Mouse (Mus musculus): ENCODE results near the gene C1ql1.

The C1ql1 gene

DNA sequence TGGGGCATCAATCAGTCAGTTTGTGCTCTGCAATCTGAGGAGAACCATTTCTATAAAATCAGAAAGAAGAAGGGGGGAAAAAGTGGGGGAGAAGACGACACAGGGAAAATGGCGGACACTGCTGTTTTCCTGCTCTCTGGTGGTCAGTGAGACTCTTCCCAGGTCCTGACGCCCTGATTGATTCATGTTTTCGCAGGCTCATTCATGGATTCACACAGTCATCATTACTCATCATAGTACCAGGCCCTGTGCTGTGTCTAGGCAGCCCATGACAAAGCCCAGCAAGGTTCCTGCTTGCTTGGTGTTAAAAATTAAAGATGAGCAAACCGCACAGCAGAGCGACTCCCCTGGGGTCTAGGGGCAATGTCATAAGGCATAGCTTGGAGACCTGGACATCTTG lies 11.9 kb upstream of the C1ql1 start:
- in situ Hi-C loops (cut with MboI), result no loop called here

GRCm38 (mm10) chr11:102957692-102958091 lies 11.2 kb upstream of the C1ql1 start:
- in situ Hi-C loops (cut with MboI), result no loop called here

GRCm38 (mm10) chr11:102956962-102957614 lies 10.6 kb upstream of the C1ql1 start:
- in situ Hi-C loops (cut with MboI), result no loop called here

GRCm38 (mm10) chr11:102952922-102953321 lies 6.4 kb upstream of the C1ql1 start:
- in situ Hi-C loops (cut with MboI), result no loop called here

- in situ Hi-C loops (cut with MboI), result no loop called here
These were observed 1.8 kb upstream of the C1ql1 start for GRCm38 (mm10) chr11:102948043-102948961.

DNA sequence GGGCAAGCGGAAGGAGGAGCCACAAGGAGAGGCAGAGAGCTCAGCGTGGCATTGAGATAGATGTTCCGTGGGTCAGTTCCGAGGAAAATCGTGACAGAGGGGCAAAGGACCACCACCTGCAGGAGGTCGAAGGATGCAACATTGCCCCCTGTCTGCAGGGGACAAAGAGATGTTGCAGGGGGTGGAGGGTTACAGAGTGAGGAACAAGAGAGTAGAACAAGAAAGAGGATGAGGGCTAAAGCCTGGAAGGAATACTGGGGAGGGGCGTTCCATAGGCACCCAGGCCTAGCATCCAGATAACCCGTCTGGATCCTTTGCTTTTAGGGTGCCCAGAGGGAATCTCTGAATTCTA lies 480 bp upstream of the C1ql1 start:
- in situ Hi-C loops (cut with MboI), result no loop called here

- in situ Hi-C loops (cut with MboI), result no loop called here
These were observed 903 bp downstream of the C1ql1 start for GRCm38 (mm10) chr11:102945306-102946264.

DNA sequence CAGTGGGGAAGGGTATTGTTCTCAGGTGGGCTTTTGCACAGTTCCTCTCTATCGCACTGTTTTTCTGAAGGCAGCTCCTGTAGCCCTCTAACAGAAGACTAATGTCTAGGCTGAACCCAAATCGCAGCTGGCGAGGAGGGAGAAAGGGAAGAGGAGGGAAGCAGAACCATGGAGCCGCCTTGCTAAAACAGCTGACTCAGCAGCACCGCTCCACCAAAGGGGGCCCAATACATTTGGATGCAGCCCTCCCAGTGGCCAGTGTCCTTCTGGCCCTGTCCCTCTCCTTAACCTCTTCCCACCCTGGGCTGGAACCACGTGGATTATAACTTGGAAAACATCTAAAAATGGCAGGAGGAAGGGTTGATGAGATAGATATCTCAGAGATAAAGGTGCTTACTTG lies 5.3 kb downstream of the C1ql1 start:
- in situ Hi-C loops (cut with MboI), result no loop called here

GRCm38 (mm10) chr11:102939024-102939675 lies 7.3 kb downstream of the C1ql1 start:
- in situ Hi-C loops (cut with MboI), result no loop called here

DNA sequence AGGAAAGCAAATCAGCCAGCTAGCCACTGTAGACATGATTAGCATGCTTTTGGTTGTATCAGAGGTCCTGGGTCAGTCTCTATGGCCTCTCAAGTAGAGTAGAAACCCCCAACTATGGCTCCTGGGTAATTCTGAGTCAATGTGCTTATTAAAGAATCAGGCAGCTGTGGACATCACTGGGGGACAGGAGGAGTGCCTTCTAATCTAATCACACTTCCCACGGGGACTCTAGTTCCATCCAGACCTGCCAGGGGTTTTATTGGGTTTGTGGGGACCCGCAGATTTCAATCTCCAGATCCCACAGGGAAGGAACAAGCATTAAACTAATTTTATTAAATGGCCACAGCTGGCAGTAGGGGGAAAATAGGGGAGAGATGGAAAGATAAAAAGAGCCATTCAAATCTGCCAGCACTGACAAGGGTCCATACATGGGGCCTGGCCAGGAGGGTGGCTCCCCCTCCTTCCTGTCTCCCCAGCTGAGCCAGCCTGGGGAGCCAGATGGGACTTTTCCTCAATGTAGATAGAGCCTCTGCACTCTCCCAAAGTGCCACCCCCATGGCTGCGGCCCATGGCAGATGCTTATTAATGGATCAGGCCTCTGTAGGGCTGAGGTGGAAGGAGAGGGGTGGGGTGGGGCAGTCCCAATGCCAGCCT lies 8.8 kb downstream of the C1ql1 start:
- in situ Hi-C loops (cut with MboI), result no loop called here

GRCm38 (mm10) chr11:102936272-102936671 lies 10.2 kb downstream of the C1ql1 start:
- in situ Hi-C loops (cut with MboI), result no loop called here

DNA sequence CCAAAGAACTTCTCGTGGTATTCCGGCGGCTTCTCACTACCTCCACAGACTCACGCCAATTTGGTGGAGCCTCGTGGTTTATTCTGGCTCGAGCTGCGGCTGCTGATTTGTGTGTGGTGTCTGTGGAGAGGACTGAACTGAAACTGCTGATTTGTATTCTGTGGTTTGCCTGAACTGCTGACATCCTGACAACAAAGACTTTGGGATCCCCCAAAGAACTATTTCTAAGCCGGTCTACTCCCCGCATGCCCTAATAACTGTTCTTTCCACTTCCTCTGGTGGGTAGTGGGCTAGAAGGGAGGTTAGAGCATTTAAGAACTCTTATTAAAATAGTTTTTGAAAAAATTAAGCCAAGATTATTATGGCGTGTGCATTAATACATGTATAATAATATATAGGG lies 15.8 kb downstream of the C1ql1 start:
- in situ Hi-C loops (cut with MboI), result no loop called here

GRCm38 (mm10) chr11:102925351-102925717 lies 21.2 kb downstream of the C1ql1 start:
- in situ Hi-C loops (cut with MboI), result no loop called here

- in situ Hi-C loops (cut with MboI), result no loop called here
These were observed 21.7 kb downstream of the C1ql1 start, which contains the start of gene Kif18b for GRCm38 (mm10) chr11:102924557-102925350. TSS of gene Kif18b (minus strand) at chr11:102925124.

GRCm38 (mm10) chr11:102921491-102921890 lies 25.0 kb downstream of the C1ql1 start:
- in situ Hi-C loops (cut with MboI), result no loop called here

DNA sequence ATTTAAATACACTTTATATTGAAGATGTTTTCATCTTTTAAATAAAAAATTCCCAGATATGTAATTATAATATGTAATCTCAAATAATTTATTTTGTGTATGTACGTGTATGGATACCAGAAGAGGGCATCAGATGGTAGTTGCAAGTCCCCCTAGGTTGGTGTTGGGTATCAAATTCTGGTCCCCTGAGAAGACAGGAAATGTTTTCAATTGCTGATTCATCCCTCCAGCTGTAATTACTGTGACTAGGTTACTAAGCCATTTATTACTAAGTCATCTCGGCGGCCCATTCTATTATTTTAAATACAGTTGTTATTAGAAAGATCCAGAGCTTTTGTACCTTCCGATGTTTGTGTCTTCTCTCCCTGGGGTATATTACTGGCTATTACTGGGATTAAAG lies 28.4 kb downstream of the C1ql1 start:
- in situ Hi-C loops (cut with MboI), result no loop called here

GRCm38 (mm10) chr11:102915380-102915779 lies 31.1 kb downstream of the C1ql1 start:
- in situ Hi-C loops (cut with MboI), result no loop called here

GRCm38 (mm10) chr11:102911376-102911775 lies 35.1 kb downstream of the C1ql1 start:
- in situ Hi-C loops (cut with MboI), result no loop called here

- in situ Hi-C loops (cut with MboI), result no loop called here
These were observed 42.8 kb downstream of the C1ql1 start for GRCm38 (mm10) chr11:102903654-102904053.

DNA sequence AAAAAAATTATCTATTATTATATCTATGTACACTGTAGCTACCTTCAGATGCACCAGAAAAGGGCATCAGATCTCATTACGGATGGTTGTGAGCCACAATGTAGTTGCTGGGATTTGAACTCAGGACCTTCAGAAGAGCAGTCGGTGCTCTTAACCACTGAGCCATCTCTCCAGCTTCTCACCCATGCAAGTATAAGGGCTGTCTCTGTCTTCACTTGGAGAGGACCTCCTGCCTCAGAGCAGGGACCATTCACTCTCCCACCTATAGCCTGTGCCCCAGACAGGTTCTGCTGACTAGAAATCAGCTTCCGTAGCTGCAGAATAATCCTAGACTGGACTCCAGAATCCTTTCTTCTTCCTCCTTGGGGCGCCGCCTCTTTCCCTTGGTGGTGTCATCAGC lies 44.4 kb downstream of the C1ql1 start:
- in situ Hi-C loops (cut with MboI), result no loop called here
